Mouse (Mus musculus) bone marrow macrophage, adult 2 months (primary cell): ENCODE measurements at regions not wholly inside any gene's neighbourhood (a gene's known extent, or its start where the extent isn't known, plus 50 kb on each side); places are given as distances from the start of the nearest gene placed in this dataset.

Experiments used
- H3K27ac ChIP-seq: 2 replicates; pipeline ENCODE4 v1.5.1; 2012; ENCODE audit warnings: low read depth, low read length; ENCODE audit not compliant: insufficient read depth
- H3K4me1 ChIP-seq: 2 replicates; pipeline ENCODE4 v1.6.1; 2012; ENCODE audit warnings: low read length; ENCODE audit not compliant: control insufficient read depth, insufficient read depth
- H3K4me3 ChIP-seq: 2 replicates; pipeline ENCODE4 v1.5.1; 2012; ENCODE audit warnings: mild to moderate bottlenecking, low read length, moderate library complexity; ENCODE audit not compliant: insufficient read depth
- CTCF ChIP-seq: IDR thresholded peaks from 2 replicates; pipeline ENCODE4 v1.5.1; 2012; ENCODE audit warnings: low read depth, mild to moderate bottlenecking, low read length, moderate library complexity
- POLR2A ChIP-seq: IDR thresholded peaks from 2 replicates; pipeline ENCODE4 v1.6.1; 2012; ENCODE audit warnings: mild to moderate bottlenecking, low read depth, low read length, borderline replicate concordance

GRCm38 (mm10) chr5:133653431-133653830 is 446.1 kb upstream of the Castor2 start:
- TF ChIP-seq POLR2A (no peak), CTCF (no peak)
- H3K4me1 ChIP-seq = no peaks in the 10 kb centered on the region
- H3K4me3 ChIP-seq = no peak overlapping the region
- no peak overlapping the region for H3K27ac ChIP-seq

GRCm38 (mm10) chr5:133650246-133650645 is 449.3 kb upstream of the Castor2 start:
- Histone ChIP-seq H3K4me1 (no peaks in the 10 kb centered on the region), H3K4me3 (no peak overlapping the region), H3K27ac (no peak overlapping the region)
- TF ChIP-seq CTCF (no peak), POLR2A (no peak)

- no peak overlapping the region for H3K27ac ChIP-seq
- TF ChIP-seq CTCF = no peak
- no peak for TF ChIP-seq POLR2A
- H3K4me3 ChIP-seq = no peak overlapping the region
- no peaks in the 10 kb centered on the region for H3K4me1 ChIP-seq
Observed at GRCm38 (mm10) chr5:133645696-133646195, 453.8 kb upstream of the Castor2 start.

GRCm38 (mm10) chr5:133643326-133643725 is 456.2 kb upstream of the Castor2 start:
- no peaks in the 10 kb centered on the region for H3K4me1 ChIP-seq
- no peak overlapping the region for H3K27ac ChIP-seq
- H3K4me3 ChIP-seq = no peak overlapping the region
- TF ChIP-seq CTCF (no peak), POLR2A (no peak)

- Histone ChIP-seq H3K4me1 (no peaks in the 10 kb centered on the region), H3K27ac (no peak overlapping the region), H3K4me3 (no peak overlapping the region)
- no peak for TF ChIP-seq POLR2A
- no peak for TF ChIP-seq CTCF
Observed at GRCm38 (mm10) chr5:133634481-133634880, 465.0 kb upstream of the Castor2 start.

GRCm38 (mm10) chr5:133631812-133632211 is 467.7 kb upstream of the Castor2 start:
- Histone ChIP-seq H3K4me3 (no peak overlapping the region), H3K4me1 (no peaks in the 10 kb centered on the region), H3K27ac (no peak overlapping the region)
- TF ChIP-seq POLR2A = no peak
- no peak for TF ChIP-seq CTCF

GRCm38 (mm10) chr5:133619347-133619746 is 480.2 kb upstream of the Castor2 start:
- H3K27ac ChIP-seq = no peak overlapping the region
- no peak overlapping the region for H3K4me3 ChIP-seq
- TF ChIP-seq CTCF (no peak), POLR2A (no peak)
- no peaks in the 10 kb centered on the region for H3K4me1 ChIP-seq

GRCm38 (mm10) chr5:133601241-133601739 is 498.2 kb upstream of the Castor2 start:
- Histone ChIP-seq H3K27ac (no peak overlapping the region), H3K4me1 (no peaks in the 10 kb centered on the region)
- TF ChIP-seq CTCF (no peak), POLR2A (no peak)

GRCm38 (mm10) chr5:133600630-133601029 is 498.9 kb upstream of the Castor2 start:
- TF ChIP-seq CTCF (no peak), POLR2A (no peak)
- Histone ChIP-seq H3K4me3 (no peak overlapping the region), H3K4me1 (no peaks in the 10 kb centered on the region), H3K27ac (no peak overlapping the region)

More at GRCm38 (mm10) chr5:133601241-133601739, 498.2 kb upstream of the Castor2 start:
- H3K4me3 ChIP-seq = no peak overlapping the region

- H3K27ac ChIP-seq = no peak overlapping the region
- TF ChIP-seq POLR2A (no peak), CTCF (no peak)
- H3K4me3 ChIP-seq = no peak overlapping the region
- no peaks in the 10 kb centered on the region for H3K4me1 ChIP-seq
Observed at GRCm38 (mm10) chr5:133598105-133598504, 501.4 kb upstream of the Castor2 start.
